Mouse (Mus musculus) heart, embryonic 11.5 days (tissue): ENCODE results near the gene Cenpm. TPM values are rescaled to one million over a fixed set of nuclear protein-coding genes. Genes with fewer than 3 reads are reported as not detected.

Source experiments
- ATAC-seq: fragments of 200-750 bp; cut with Nextera tagmentation; replicated peaks from 2 replicates; pipeline ENCODE4 v1.8.0; 2017; ENCODE audit warnings: moderate library complexity; ENCODE audit not compliant: insufficient number of reproducible peaks, low FRiP score, low TSS enrichment
- H3K27ac ChIP-seq: fragments of 300-500 bp; sonication (generic); 2 replicates; pipeline ENCODE4 v1.5.1; 2014; ENCODE audit warnings: mild to moderate bottlenecking, low read depth, low read length
- H3K27me3 ChIP-seq: fragments of 300-500 bp; sonication (generic); 2 replicates; pipeline ENCODE4 v1.6.1; 2014; ENCODE audit warnings: mild to moderate bottlenecking, low read length, mixed read lengths; ENCODE audit not compliant: control insufficient read depth, insufficient read depth
- H3K36me3 ChIP-seq: fragments of 300-500 bp; sonication (generic); 2 replicates; pipeline ENCODE4 v1.6.1; 2014; ENCODE audit warnings: mild to moderate bottlenecking, low read length, moderate library complexity, mixed read lengths; ENCODE audit not compliant: control insufficient read depth, insufficient read depth
- H3K4me1 ChIP-seq: fragments of 300-500 bp; sonication (generic); 2 replicates; pipeline ENCODE4 v1.6.1; 2014; ENCODE audit warnings: low read length; ENCODE audit not compliant: control insufficient read depth, insufficient read depth
- H3K4me2 ChIP-seq: fragments of 300-500 bp; sonication (generic); 2 replicates; pipeline ENCODE4 v1.6.1; 2014; ENCODE audit warnings: mild to moderate bottlenecking, moderate library complexity
- H3K4me3 ChIP-seq: fragments of 300-500 bp; sonication (generic); 2 replicates; pipeline ENCODE4 v1.5.1; 2014; ENCODE audit warnings: low read depth, low read length
- H3K9ac ChIP-seq: fragments of 300-500 bp; sonication (generic); 2 replicates; pipeline ENCODE4 v1.6.1; 2014; ENCODE audit warnings: mild to moderate bottlenecking, low read depth, low read length, moderate library complexity
- H3K9me3 ChIP-seq: fragments of 300-500 bp; sonication (generic); replicated peaks from 2 replicates; pipeline ENCODE4 v1.6.1; 2016; ENCODE audit warnings: low read length; ENCODE audit not compliant: control insufficient read depth
- WGBS: fragments of 180-500 bp; shearing (Covaris S2); extraction: QIAGEN DNeasy Blood & Tissue Kit; methylation state at CpG from one replicate; pipeline ENCODE4 v1.1.7; 2014; ENCODE audit not compliant: insufficient replicate concordance; 5-methylcytosine and 5-hydroxymethylcytosine counted together
- microRNA counts: library from miRNA; unstranded; fragments of <30 nt; microRNA quantifications from one replicate; lab custom pipeline; 2015
- microRNA-seq: library from miRNA; unstranded; fragments of <30 nt; microRNA quantifications from one replicate; pipeline ENCODE4, GENCODE M21; 2016; ENCODE audit warnings: borderline number of aligned reads
- polyA plus RNA-seq: library from polyadenylated mRNA; unstranded; fragments of >200 nt; fragmentation: Nextera tagmentation; extraction: Ambion mirVana; gene quantifications from 2 replicates; pipeline ENCODE4 v1.2.1, GENCODE M21; 2014

Cenpm gene
- polyA plus RNA-seq, 1 experiment from 2014 or later, result 67.3 TPM

- ATAC-seq, result no peak
- 0 out of 2 replicates have a peak, but pooled peaks cover 2% of the 10 kb centered on the region for H3K27me3 ChIP-seq
- peaks cover 22% of the 10 kb centered on the region for H3K36me3 ChIP-seq
- H3K4me3 ChIP-seq, result no peak overlapping the region
- H3K27ac ChIP-seq, result peak overlapping the region; percentile 80
- H3K4me2 ChIP-seq, result no peak overlapping the region; the same call in 1 of the 2 replicates
- whole genome bisulfite sequencing, result 75% methylated on average over 5 of the region's 5 CpGs
- H3K9ac ChIP-seq, result no peak overlapping the region
- peaks cover 6% of the 10 kb centered on the region; the same call in 1 of the 2 replicates for H3K9me3 ChIP-seq
- H3K4me1 ChIP-seq, result peaks cover 45% of the 10 kb centered on the region
Observed at GRCm38 (mm10) chr15:82186931-82187330, 57.6 kb downstream of the Cenpm start.

- H3K4me1 ChIP-seq, result peaks cover 48% of the 10 kb centered on the region
- 0 out of 2 replicates have a peak, but pooled peaks cover 2% of the 10 kb centered on the region for H3K27me3 ChIP-seq
- peak overlapping the region; percentile 80 for H3K27ac ChIP-seq
- no peak overlapping the region for H3K4me3 ChIP-seq
- peak overlapping the region; percentile 38 for H3K4me2 ChIP-seq
- 17% methylated on average over 14 of the region's 14 CpGs for WGBS
- H3K9me3 ChIP-seq, result peaks cover 6% of the 10 kb centered on the region; the same call in 1 of the 2 replicates
- H3K9ac ChIP-seq, result no peak overlapping the region
- H3K36me3 ChIP-seq, result peaks cover 30% of the 10 kb centered on the region
- peak; percentile 55 for ATAC-seq
Observed at GRCm38 (mm10) chr15:82186131-82186530, 58.4 kb downstream of the Cenpm start.

- Histone ChIP-seq H3K9ac (peak overlapping the region; percentile 66; the same call in 1 of the 2 replicates), H3K36me3 (peaks cover 39% of the 10 kb centered on the region), H3K9me3 (peaks cover 6% of the 10 kb centered on the region; the same call in 1 of the 2 replicates), H3K4me2 (peak overlapping the region; percentile 38; the same call in 1 of the 2 replicates), H3K27me3 (0 out of 2 replicates have a peak, but pooled peaks cover 2% of the 10 kb centered on the region), H3K4me3 (no peak overlapping the region), H3K27ac (peak overlapping the region; percentile 88), H3K4me1 (peaks cover 53% of the 10 kb centered on the region)
- 82% methylated on average over 14 of the region's 14 CpGs for WGBS
- no peak for ATAC-seq
Observed at GRCm38 (mm10) chr15:82185062-82185783, 59.3 kb downstream of the Cenpm start.

- ATAC-seq, result no peak
- H3K27ac ChIP-seq, result peak overlapping the region; percentile 88
- H3K4me3 ChIP-seq, result no peak overlapping the region
- peak overlapping the region; percentile 66; the same call in 1 of the 2 replicates for H3K9ac ChIP-seq
- H3K4me2 ChIP-seq, result 0 out of 2 replicates have a peak overlapping the region, but pooled peaks have one; percentile 48
- peaks cover 6% of the 10 kb centered on the region; the same call in 1 of the 2 replicates for H3K9me3 ChIP-seq
- peaks cover 44% of the 10 kb centered on the region for H3K36me3 ChIP-seq
- H3K27me3 ChIP-seq, result 0 out of 2 replicates have a peak, but pooled peaks cover 2% of the 10 kb centered on the region
- WGBS, result 67% methylated on average over 10 of the region's 10 CpGs
- peaks cover 53% of the 10 kb centered on the region for H3K4me1 ChIP-seq
Observed at GRCm38 (mm10) chr15:82184656-82185055, 59.9 kb downstream of the Cenpm start.

GRCm38 (mm10) chr15:82184183-82184582, 60.4 kb downstream of the Cenpm start:
- 0 out of 2 replicates have a peak overlapping the region, but pooled peaks have one; percentile 5 for H3K4me3 ChIP-seq
- peaks cover 6% of the 10 kb centered on the region; the same call in 1 of the 2 replicates for H3K9me3 ChIP-seq
- H3K9ac ChIP-seq, result peak overlapping the region; percentile 66
- peak overlapping the region; percentile 48 for H3K4me2 ChIP-seq
- 35% methylated on average over 7 of the region's 7 CpGs for WGBS
- ATAC-seq, result peak; percentile 87
- 0 out of 2 replicates have a peak, but pooled peaks cover 2% of the 10 kb centered on the region for H3K27me3 ChIP-seq
- H3K36me3 ChIP-seq, result peaks cover 48% of the 10 kb centered on the region
- H3K4me1 ChIP-seq, result peaks cover 50% of the 10 kb centered on the region
- H3K27ac ChIP-seq, result peak overlapping the region; percentile 88

MicroRNAs encoded within 50 kb of the gene (microRNA counts, 519-probe panel; counts per million panel counts)
- microRNA mmu-miR-33 (lab: Ali Mortazavi, UCI), result 2,524 counts per million, percentile 8 among the panel's probes with 10 or more counts

Small RNAs within 50 kb of the gene (microRNA-seq; reads per million reads assigned to microRNA genes)
- 71.7 reads per million, percentile 61 among the genes with 10 or more reads in this experiment for gene Mir33

Other genes with a start within 250 kb of the Cenpm start
- 23.8 TPM in 2 replicates for gene Desi1, start 210.9 kb downstream of the Cenpm start, polyA plus RNA-seq
- gene Snu13, start 197.2 kb downstream of the Cenpm start, polyA plus RNA-seq, result 193 and 203 TPM in 2 replicates
- gene 4930407I10Rik, start 185.6 kb downstream of the Cenpm start, polyA plus RNA-seq, result not detected in 2 replicates
- not detected in 2 replicates for gene Mei1, start 174.8 kb downstream of the Cenpm start, polyA plus RNA-seq
- 9.5 and 9.6 TPM in 2 replicates for gene Ccdc134, start 116.8 kb downstream of the Cenpm start, polyA plus RNA-seq
- 82.3 and 88.1 TPM in 2 replicates for gene Srebf2, start 97.6 kb downstream of the Cenpm start, polyA plus RNA-seq
- gene Shisa8, start 31.9 kb downstream of the Cenpm start, polyA plus RNA-seq, result 0.07 TPM in 1 of 2 replicates, not detected in the other
- 0.29 TPM in 1 of 2 replicates, not detected in the other for gene Tnfrsf13c, start 20.4 kb downstream of the Cenpm start, polyA plus RNA-seq
- gene 1500009C09Rik, start 7.6 kb upstream of the Cenpm start, polyA plus RNA-seq, result not detected in 2 replicates
- 5.0 and 6.2 TPM in 2 replicates for gene Sept3, start 30.1 kb upstream of the Cenpm start, polyA plus RNA-seq
- gene Wbp2nl, start 54.2 kb upstream of the Cenpm start, polyA plus RNA-seq, result 0.40 and 0.56 TPM in 2 replicates
- gene Naga, start 94.2 kb upstream of the Cenpm start, polyA plus RNA-seq, result 33.4 and 38.7 TPM in 2 replicates
- gene Pheta2, start 94.2 kb upstream of the Cenpm start, polyA plus RNA-seq, result 10.0 and 11.3 TPM in 2 replicates
- 320 and 330 TPM in 2 replicates for gene Smdt1, start 94.2 kb upstream of the Cenpm start, polyA plus RNA-seq
- 462 and 487 TPM in 2 replicates for gene Ndufa6, start 109.6 kb upstream of the Cenpm start, polyA plus RNA-seq
- 4.1 and 4.4 TPM in 2 replicates for gene Cyp2d22, start 135.5 kb upstream of the Cenpm start, polyA plus RNA-seq
- gene Cyp2d11, start 149.3 kb upstream of the Cenpm start, polyA plus RNA-seq, result not detected in 2 replicates
- 0.40 TPM in 1 of 2 replicates, not detected in the other for gene Cyp2d10, start 162.4 kb upstream of the Cenpm start, polyA plus RNA-seq
- gene Cyp2d9, start 188.7 kb upstream of the Cenpm start, polyA plus RNA-seq, result not detected in 2 replicates